Mouse (Mus musculus): Measurements from ENCODE around the gene Dcun1d4. TPM values are rescaled to one million over a fixed set of nuclear protein-coding genes. Genes with fewer than 3 reads are reported as not detected.
"Not testable (repeated sequence)": the region's sequence is repeated elsewhere in the genome, so short reads cannot be mapped to it uniquely, and the experiment has no call there.

Dcun1d4 gene
- total and polyA plus RNA-seq, 2 experiments from 2014 or later = 5.2 to 10.4 TPM

GRCm38 (mm10) chr5:73573789-73574188, 93.0 kb downstream of the Dcun1d4 start:
- Histone ChIP-seq H3K9ac (replicated peaks; ENCODE audit: low read depth, low read length) (no peak overlapping the region), H3K9me3 (replicated peaks; ENCODE audit: control insufficient read depth, low read length) (no peaks in the 10 kb centered on the region), H3K4me1 (ENCODE audit: control insufficient read depth, insufficient read depth) (no peaks in the 10 kb centered on the region; the same call in 1 of the 2 replicates), H3K4me2 (ENCODE audit: low read depth, low read length) (no peak overlapping the region), H3K27ac (ENCODE audit: low read depth) (no peak overlapping the region), H3K4me3 (ENCODE audit: low read depth, low read length) (no peak overlapping the region), H3K27me3 (ENCODE audit: control insufficient read depth, insufficient read depth, low read length) (no peaks in the 10 kb centered on the region), H3K36me3 (replicated peaks; ENCODE audit: control insufficient read depth, insufficient read depth, low read length) (no peaks in the 10 kb centered on the region)
- TF ChIP-seq CTCF (IDR thresholded peaks at IDR 0.05; ENCODE audit: low read depth) (no peak), EP300 (IDR thresholded peaks at IDR 0.05; ENCODE audit: low read depth) (no peak)
- DNase-seq (ENCODE audit: low spot score) = no peak
- ATAC-seq (ENCODE audit: insufficient read depth, low read depth) = no peak
- 74% methylated on average over 7 of the region's 7 CpGs for WGBS

- ATAC-seq (ENCODE audit: insufficient read depth, low read depth) (no peak), DNase-seq (ENCODE audit: low spot score) (no peak)
- Histone ChIP-seq H3K4me1 (ENCODE audit: control insufficient read depth, insufficient read depth) (no peaks in the 10 kb centered on the region; the same call in 1 of the 2 replicates), H3K36me3 (replicated peaks; ENCODE audit: control insufficient read depth, insufficient read depth, low read length) (no peaks in the 10 kb centered on the region), H3K4me2 (ENCODE audit: low read depth, low read length) (no peak overlapping the region), H3K27ac (ENCODE audit: low read depth) (no peak overlapping the region), H3K27me3 (ENCODE audit: control insufficient read depth, insufficient read depth, low read length) (no peaks in the 10 kb centered on the region), H3K4me3 (ENCODE audit: low read depth, low read length) (no peak overlapping the region), H3K9me3 (replicated peaks; ENCODE audit: control insufficient read depth, low read length) (no peaks in the 10 kb centered on the region), H3K9ac (replicated peaks; ENCODE audit: low read depth, low read length) (no peak overlapping the region)
- TF ChIP-seq CTCF (IDR thresholded peaks at IDR 0.05; ENCODE audit: low read depth) (no peak), EP300 (IDR thresholded peaks at IDR 0.05; ENCODE audit: low read depth) (no peak)
- 92% methylated on average over 4 of the region's 4 CpGs for WGBS
Observed at GRCm38 (mm10) chr5:73574616-73575015, 93.8 kb downstream of the Dcun1d4 start.

- Histone ChIP-seq H3K27ac (ENCODE audit: low read depth) (no peak overlapping the region), H3K9ac (replicated peaks; ENCODE audit: low read depth, low read length) (no peak overlapping the region), H3K4me2 (ENCODE audit: low read depth, low read length) (no peak overlapping the region), H3K4me1 (ENCODE audit: control insufficient read depth, insufficient read depth) (no peaks in the 10 kb centered on the region; the same call in 1 of the 2 replicates), H3K4me3 (ENCODE audit: low read depth, low read length) (no peak overlapping the region), H3K9me3 (replicated peaks; ENCODE audit: control insufficient read depth, low read length) (no peaks in the 10 kb centered on the region), H3K27me3 (ENCODE audit: control insufficient read depth, insufficient read depth, low read length) (no peaks in the 10 kb centered on the region), H3K36me3 (replicated peaks; ENCODE audit: control insufficient read depth, insufficient read depth, low read length) (no peaks in the 10 kb centered on the region)
- TF ChIP-seq EP300 (IDR thresholded peaks at IDR 0.05; ENCODE audit: low read depth) (no peak), CTCF (IDR thresholded peaks at IDR 0.05; ENCODE audit: low read depth) (no peak)
- DNase-seq (ENCODE audit: low spot score) (no peak), ATAC-seq (ENCODE audit: insufficient read depth, low read depth) (no peak)
- WGBS = 58% methylated on average over 7 of the region's 7 CpGs
Observed at GRCm38 (mm10) chr5:73576708-73577107, 95.9 kb downstream of the Dcun1d4 start.

GRCm38 (mm10) chr5:73578131-73578530, 97.3 kb downstream of the Dcun1d4 start:
- Histone ChIP-seq H3K27me3 (ENCODE audit: control insufficient read depth, insufficient read depth, low read length) (no peaks in the 10 kb centered on the region), H3K9me3 (replicated peaks; ENCODE audit: control insufficient read depth, low read length) (no peaks in the 10 kb centered on the region), H3K27ac (ENCODE audit: low read depth) (no peak overlapping the region), H3K4me1 (ENCODE audit: control insufficient read depth, insufficient read depth) (no peaks in the 10 kb centered on the region; the same call in 1 of the 2 replicates), H3K4me2 (ENCODE audit: low read depth, low read length) (no peak overlapping the region), H3K4me3 (ENCODE audit: low read depth, low read length) (no peak overlapping the region), H3K9ac (replicated peaks; ENCODE audit: low read depth, low read length) (no peak overlapping the region), H3K36me3 (replicated peaks; ENCODE audit: control insufficient read depth, insufficient read depth, low read length) (no peaks in the 10 kb centered on the region)
- no peak for DNase-seq (ENCODE audit: low spot score)
- 65% methylated on average over 3 of the region's 3 CpGs for WGBS
- ATAC-seq (ENCODE audit: insufficient read depth, low read depth) = no peak
- TF ChIP-seq CTCF (IDR thresholded peaks at IDR 0.05; ENCODE audit: low read depth) (no peak), EP300 (IDR thresholded peaks at IDR 0.05; ENCODE audit: low read depth) (no peak)

- not testable (repeated sequence) for H3K36me3 ChIP-seq (replicated peaks; ENCODE audit: control insufficient read depth, insufficient read depth, low read length); H3K27ac ChIP-seq (ENCODE audit: low read depth); H3K4me2 ChIP-seq (ENCODE audit: low read depth, low read length); ATAC-seq (ENCODE audit: insufficient read depth, low read depth); H3K27me3 ChIP-seq (ENCODE audit: control insufficient read depth, insufficient read depth, low read length); H3K9ac ChIP-seq (replicated peaks; ENCODE audit: low read depth, low read length); H3K4me1 ChIP-seq (ENCODE audit: control insufficient read depth, insufficient read depth); H3K4me3 ChIP-seq (ENCODE audit: low read depth, low read length); H3K9me3 ChIP-seq (replicated peaks; ENCODE audit: control insufficient read depth, low read length); DNase-seq (ENCODE audit: low spot score)
- WGBS = 63% methylated on average over 6 of the region's 6 CpGs
Observed at GRCm38 (mm10) chr5:73584011-73584410, 103.2 kb downstream of the Dcun1d4 start.

Measured in heart, postnatal 0 days (tissue).